Mouse (Mus musculus) hindbrain, embryonic 14.5 days (tissue): ENCODE results near the gene Abhd14a. TPM values are rescaled to one million over a fixed set of nuclear protein-coding genes. Genes with fewer than 3 reads are reported as not detected.
A peak's percentile ranks its signal among the peaks of the same experiment; 100 is the strongest.
"Not testable (repeated sequence)": the region's sequence is repeated elsewhere in the genome, so short reads cannot be mapped to it uniquely, and the experiment has no call there.

Experiments
- ATAC-seq: fragments of 200-750 bp; cut with Nextera tagmentation; 2 replicates; pipeline ENCODE4 v1.8.0; 2017; ENCODE audit warnings: moderate number of reproducible peaks, mild to moderate bottlenecking, moderate TSS enrichment, moderate library complexity; ENCODE audit not compliant: low FRiP score
- DNase-seq: peaks from one replicate; pipeline ENCODE4 v3.0.0-alpha.2; 2015; ENCODE audit warnings: low spot score
- H3K27ac ChIP-seq: fragments of 300-500 bp; sonication (generic); 2 replicates; pipeline ENCODE4 v1.5.1; 2014; ENCODE audit warnings: mild to moderate bottlenecking, moderate library complexity
- H3K27me3 ChIP-seq: fragments of 300-500 bp; sonication (generic); 2 replicates; pipeline ENCODE4 v1.6.1; 2014; ENCODE audit warnings: mild to moderate bottlenecking, low read length, mixed read lengths; ENCODE audit not compliant: control insufficient read depth, insufficient read depth
- H3K36me3 ChIP-seq: fragments of 300-500 bp; sonication (generic); replicated peaks from 2 replicates; pipeline ENCODE4 v1.6.1; 2014; ENCODE audit not compliant: control insufficient read depth, insufficient read depth
- H3K4me1 ChIP-seq: fragments of 300-500 bp; sonication (generic); replicated peaks from 2 replicates; pipeline ENCODE4 v1.6.1; 2014; ENCODE audit warnings: antibody characterized with exemption, low read length, mixed read lengths; ENCODE audit not compliant: control insufficient read depth, insufficient read depth
- H3K4me2 ChIP-seq: fragments of 300-500 bp; sonication (generic); replicated peaks from 2 replicates; pipeline ENCODE4 v1.6.1; 2014; ENCODE audit warnings: mild to moderate bottlenecking, moderate library complexity
- H3K4me3 ChIP-seq: fragments of 300-500 bp; sonication (generic); replicated peaks from 2 replicates; pipeline ENCODE4 v1.5.1; 2014; ENCODE audit warnings: mild to moderate bottlenecking, low read length
- H3K9ac ChIP-seq: fragments of 300-500 bp; sonication (generic); 2 replicates; pipeline ENCODE4 v1.6.1; 2014
- H3K9me3 ChIP-seq: fragments of 300-500 bp; sonication (generic); 2 replicates; pipeline ENCODE4 v1.6.1; 2016; ENCODE audit warnings: low read length; ENCODE audit not compliant: control insufficient read depth
- WGBS: fragments of 180-500 bp; shearing (Covaris S2); extraction: QIAGEN DNeasy Blood & Tissue Kit; methylation state at CpG from one replicate; pipeline ENCODE4 v1.1.7; 2014; 5-methylcytosine and 5-hydroxymethylcytosine counted together
- polyA plus RNA-seq: library from polyadenylated mRNA; unstranded; fragments of >200 nt; fragmentation: Nextera tagmentation; extraction: Ambion mirVana; gene quantifications from 2 replicates; pipeline ENCODE4 v1.2.1, GENCODE M21; 2014

The Abhd14a gene
- 57.7 and 69.8 TPM in 2 replicates for polyA plus RNA-seq

DNA sequence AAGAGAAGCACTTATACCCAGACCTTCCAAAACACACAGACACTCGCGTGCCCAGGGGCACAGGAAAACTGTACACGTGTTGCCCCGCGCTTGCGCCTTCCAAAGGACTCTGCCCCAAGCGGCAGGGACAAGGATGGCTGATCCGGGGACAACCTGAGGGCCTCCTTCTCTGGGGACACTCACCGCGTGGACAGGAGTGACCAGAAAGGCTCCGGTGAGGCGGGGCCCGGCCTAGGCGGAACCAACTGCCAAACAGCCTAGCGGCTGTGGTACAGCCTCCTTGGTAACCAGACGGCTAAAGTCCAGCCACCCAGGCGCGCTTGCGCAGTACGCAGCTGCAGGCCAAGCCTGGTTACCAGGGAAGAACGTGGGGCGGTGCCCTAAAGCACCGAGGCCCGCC lies at the start of gene Abhd14a, which contains the start of gene Abhd14b:
Gene Abhd14a (minus strand): TSS at position 331 of the 400 bp plus-strand sequence.
Gene Abhd14b (plus strand): TSS at position 112 of the 400 bp plus-strand sequence.
- peak within 1 kb of the TSS; percentile 66 for H3K4me2 ChIP-seq
- peak within 1 kb of the TSS; percentile 67 for H3K9ac ChIP-seq
- ATAC-seq: peak; percentile 79
- H3K9me3 ChIP-seq: no peaks in the 10 kb centered on the region
- no peaks in the 10 kb centered on the region for H3K36me3 ChIP-seq
- H3K4me3 ChIP-seq: peak within 1 kb of the TSS; percentile 44
- H3K27me3 ChIP-seq: no peaks in the 10 kb centered on the region
- peak; percentile 89 for DNase-seq
- peaks cover 21% of the 10 kb centered on the region for H3K4me1 ChIP-seq
- under 1% methylated on average over 24 of the region's 24 CpGs for WGBS
- H3K27ac ChIP-seq: peak within 1 kb of the TSS; percentile 62; the same call in 1 of the 2 replicates

- not testable (repeated sequence) for H3K9ac ChIP-seq, H3K27ac ChIP-seq, H3K27me3 ChIP-seq, H3K4me3 ChIP-seq, H3K9me3 ChIP-seq, ATAC-seq, H3K4me1 ChIP-seq, DNase-seq, H3K4me2 ChIP-seq
- WGBS: 86% methylated on average over 6 of the region's 6 CpGs
- H3K36me3 ChIP-seq: peaks cover 37% of the 10 kb centered on the region
Observed at GRCm38 (mm10) chr9:106487602-106488001, 40.1 kb upstream of the Abhd14a start.

GRCm38 (mm10) chr9:106485076-106485475 lies 37.6 kb upstream of the Abhd14a start:
- Histone ChIP-seq H3K27ac (no peak overlapping the region), H3K27me3 (no peaks in the 10 kb centered on the region), H3K36me3 (peaks cover 51% of the 10 kb centered on the region), H3K4me2 (no peak overlapping the region), H3K4me3 (no peak overlapping the region), H3K9me3 (no peaks in the 10 kb centered on the region), H3K4me1 (no peaks in the 10 kb centered on the region), H3K9ac (no peak overlapping the region)
- no peak for ATAC-seq
- 80% methylated on average over 10 of the region's 10 CpGs for WGBS
- no peak for DNase-seq

DNA sequence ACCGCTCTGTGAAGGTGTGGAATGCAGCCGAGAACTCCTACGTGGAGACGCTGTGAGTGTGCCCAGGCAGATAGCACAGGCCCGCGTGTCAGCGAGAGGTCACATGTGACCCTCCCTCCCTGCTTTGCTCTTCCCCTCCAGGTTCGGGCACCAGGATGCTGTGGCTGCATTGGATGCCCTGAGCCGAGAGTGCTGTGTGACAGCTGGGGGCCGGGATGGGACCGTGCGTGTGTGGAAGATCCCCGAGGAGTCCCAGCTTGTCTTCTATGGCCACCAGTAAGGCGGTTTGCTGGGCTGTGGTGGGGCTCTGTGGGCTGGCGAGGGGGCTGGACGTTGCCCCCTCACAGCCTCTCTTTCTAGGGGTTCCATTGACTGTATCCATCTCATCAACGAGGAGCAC lies 36.1 kb upstream of the Abhd14a start:
- peaks cover under 1% of the 10 kb centered on the region; the same call in 1 of the 2 replicates for H3K4me1 ChIP-seq
- H3K27me3 ChIP-seq: no peaks in the 10 kb centered on the region
- ATAC-seq (no peak), DNase-seq (no peak)
- peaks cover 51% of the 10 kb centered on the region for H3K36me3 ChIP-seq
- no peak overlapping the region for H3K27ac ChIP-seq
- no peak overlapping the region for H3K9ac ChIP-seq
- H3K4me2 ChIP-seq: no peak overlapping the region
- WGBS: 94% methylated on average over 17 of the region's 17 CpGs
- H3K9me3 ChIP-seq: no peaks in the 10 kb centered on the region
- no peak overlapping the region for H3K4me3 ChIP-seq

- ATAC-seq (no peak), DNase-seq (no peak)
- H3K9ac ChIP-seq: no peak overlapping the region
- no peak overlapping the region for H3K27ac ChIP-seq
- H3K4me1 ChIP-seq: peaks cover 5% of the 10 kb centered on the region
- H3K27me3 ChIP-seq: no peaks in the 10 kb centered on the region
- 94% methylated on average over 10 of the region's 10 CpGs for WGBS
- no peaks in the 10 kb centered on the region for H3K9me3 ChIP-seq
- no peak overlapping the region for H3K4me2 ChIP-seq
- H3K4me3 ChIP-seq: no peak overlapping the region
- peaks cover 51% of the 10 kb centered on the region for H3K36me3 ChIP-seq
Observed at GRCm38 (mm10) chr9:106483136-106483535, 35.7 kb upstream of the Abhd14a start.

- H3K27ac ChIP-seq: no peak overlapping the region
- no peak overlapping the region for H3K9ac ChIP-seq
- DNase-seq (no peak), ATAC-seq (no peak)
- WGBS: 87% methylated on average over 17 of the region's 17 CpGs
- no peak overlapping the region for H3K4me3 ChIP-seq
- H3K27me3 ChIP-seq: no peaks in the 10 kb centered on the region
- H3K4me1 ChIP-seq: peaks cover 10% of the 10 kb centered on the region
- H3K4me2 ChIP-seq: no peak overlapping the region
- H3K9me3 ChIP-seq: no peaks in the 10 kb centered on the region
- peaks cover 51% of the 10 kb centered on the region for H3K36me3 ChIP-seq
Observed at GRCm38 (mm10) chr9:106482578-106483115, 35.2 kb upstream of the Abhd14a start.

DNA sequence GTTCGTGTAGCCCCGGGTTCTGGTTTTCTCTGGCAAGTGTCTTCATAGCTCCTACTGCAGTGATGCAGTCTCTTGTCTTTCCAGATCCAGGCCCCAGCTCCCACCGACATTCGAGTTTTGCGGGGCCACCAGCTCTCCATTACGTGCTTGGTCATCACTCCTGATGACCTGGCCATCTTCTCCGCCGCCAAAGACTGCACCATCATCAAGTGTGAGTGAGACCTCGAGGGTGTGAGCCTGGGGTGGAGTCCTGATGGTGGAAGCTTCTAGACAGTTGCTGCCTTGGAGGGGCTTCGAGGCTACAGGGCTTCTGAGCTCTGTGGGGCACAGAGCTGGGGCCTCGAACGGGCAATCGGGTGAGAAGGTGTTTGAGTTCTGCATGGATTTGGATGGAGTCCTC lies 34.2 kb upstream of the Abhd14a start:
- DNase-seq: no peak
- Histone ChIP-seq H3K4me3 (no peak overlapping the region), H3K36me3 (peaks cover 51% of the 10 kb centered on the region), H3K4me1 (peaks cover 12% of the 10 kb centered on the region), H3K27me3 (no peaks in the 10 kb centered on the region), H3K4me2 (no peak overlapping the region), H3K9ac (no peak overlapping the region), H3K27ac (no peak overlapping the region), H3K9me3 (no peaks in the 10 kb centered on the region)
- no peak for ATAC-seq
- WGBS: 94% methylated on average over 13 of the region's 13 CpGs

GRCm38 (mm10) chr9:106481075-106481474 lies 33.6 kb upstream of the Abhd14a start:
- H3K9me3 ChIP-seq: no peaks in the 10 kb centered on the region
- no peak overlapping the region for H3K27ac ChIP-seq
- H3K4me2 ChIP-seq: no peak overlapping the region
- ATAC-seq: no peak
- no peaks in the 10 kb centered on the region for H3K27me3 ChIP-seq
- H3K36me3 ChIP-seq: peaks cover 47% of the 10 kb centered on the region
- 95% methylated on average over 15 of the region's 15 CpGs for WGBS
- H3K4me1 ChIP-seq: peaks cover 12% of the 10 kb centered on the region
- no peak overlapping the region for H3K4me3 ChIP-seq
- DNase-seq: no peak
- H3K9ac ChIP-seq: no peak overlapping the region

DNA sequence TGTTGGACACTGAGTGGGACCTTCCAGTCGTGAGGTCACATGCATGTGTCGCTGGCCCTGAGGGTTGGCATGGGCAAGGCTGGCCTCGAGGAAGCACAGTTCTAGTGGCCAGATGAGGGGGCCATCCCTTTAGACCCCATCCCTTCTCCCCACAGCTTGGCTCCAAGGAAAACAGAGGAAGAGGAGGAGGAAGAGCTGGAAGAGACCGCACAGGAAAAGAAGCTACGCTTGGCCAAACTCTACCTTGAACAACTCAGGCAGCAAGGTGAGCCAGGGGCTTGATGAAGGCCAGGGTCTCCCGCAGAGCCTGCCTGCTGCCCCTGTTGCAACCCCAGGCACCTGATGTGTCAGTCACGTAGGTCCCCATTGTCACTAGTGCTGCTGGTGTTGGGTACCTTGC lies 33.1 kb upstream of the Abhd14a start:
- no peak overlapping the region for H3K9ac ChIP-seq
- H3K36me3 ChIP-seq: peaks cover 41% of the 10 kb centered on the region
- no peaks in the 10 kb centered on the region for H3K9me3 ChIP-seq
- ATAC-seq: no peak
- 93% methylated on average over 7 of the region's 7 CpGs for WGBS
- no peaks in the 10 kb centered on the region for H3K27me3 ChIP-seq
- H3K4me1 ChIP-seq: peaks cover 12% of the 10 kb centered on the region
- DNase-seq: no peak
- H3K4me2 ChIP-seq: no peak overlapping the region
- no peak overlapping the region for H3K27ac ChIP-seq
- no peak overlapping the region for H3K4me3 ChIP-seq

DNA sequence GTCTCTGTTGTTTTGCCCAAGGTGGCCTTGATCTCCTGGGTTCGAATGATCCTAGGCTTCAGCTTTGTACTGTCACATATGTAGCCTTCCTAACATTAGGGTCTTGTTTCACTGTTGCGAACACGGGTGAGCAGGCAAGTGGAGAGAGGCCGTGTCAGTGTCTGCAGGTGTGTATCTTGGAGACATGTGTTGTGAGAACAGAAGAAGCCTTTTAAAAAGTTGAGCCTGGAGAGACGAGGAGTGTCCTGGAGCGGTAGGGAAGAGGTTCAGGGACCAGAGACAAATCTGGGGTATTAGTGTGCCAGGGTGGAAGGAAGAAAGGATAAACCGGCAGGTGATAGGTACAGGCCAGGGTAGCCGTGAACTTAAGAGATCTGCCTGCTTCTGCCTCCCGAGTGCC lies 30.6 kb upstream of the Abhd14a start:
- 87% methylated on average over 9 of the region's 9 CpGs for WGBS
- ATAC-seq: no peak
- peak overlapping the region; percentile 68 for H3K9ac ChIP-seq

More for the DNA sequence above, 30.6 kb upstream of the Abhd14a start:
- no peak overlapping the region for H3K27ac ChIP-seq
- H3K9me3 ChIP-seq: no peaks in the 10 kb centered on the region
- peak overlapping the region; percentile 89 for H3K4me2 ChIP-seq
- H3K36me3 ChIP-seq: peaks cover 19% of the 10 kb centered on the region
- peaks cover 12% of the 10 kb centered on the region for H3K4me1 ChIP-seq
- no peak for DNase-seq
- H3K4me3 ChIP-seq: peak overlapping the region; percentile 73
- no peaks in the 10 kb centered on the region for H3K27me3 ChIP-seq
